Mouse (Mus musculus) testis, adult 2 months (tissue): ENCODE data around the gene Ctse.

Source experiments
- CTCF ChIP-seq: fragments of 200-500 bp; IDR thresholded peaks from 2 replicates; pipeline ENCODE4 v1.5.1; 2012; ENCODE audit warnings: low read depth, mild to moderate bottlenecking, inconsistent platforms, low read length, moderate library complexity; ENCODE audit not compliant: control insufficient read depth, insufficient read depth, insufficient replicate concordance
- POLR2A ChIP-seq: fragments of 200-500 bp; IDR thresholded peaks from 2 replicates; pipeline ENCODE4 v1.6.1; 2012; ENCODE audit warnings: low read depth, mild to moderate bottlenecking, inconsistent platforms, low read length, moderate library complexity; ENCODE audit not compliant: control insufficient read depth

DNA sequence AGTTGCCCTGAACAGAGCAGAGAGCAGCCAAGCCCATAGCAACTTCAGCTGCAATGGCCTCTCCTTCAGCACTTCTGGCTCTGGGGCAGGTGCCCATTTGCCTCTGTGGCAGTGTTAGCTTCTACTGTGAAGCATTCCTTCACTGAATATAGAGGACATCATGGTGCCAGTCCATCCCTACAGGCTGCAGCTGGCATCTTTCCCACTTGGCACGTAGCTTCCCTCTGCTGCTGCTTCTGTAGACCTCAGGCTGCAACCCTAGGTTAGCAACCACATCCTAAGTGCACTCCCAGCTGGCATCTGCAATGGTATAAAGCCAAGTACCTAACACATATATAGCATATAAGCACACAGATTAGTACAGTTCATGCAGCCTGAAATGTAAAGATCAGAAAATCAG, 27.8 kb downstream of the Ctse start:
- TF ChIP-seq CTCF: no peak
- no peak for TF ChIP-seq POLR2A
